Mouse (Mus musculus) myocyte (in vitro differentiated cells): Measurements from ENCODE around the gene Sult1a1. TPM values are rescaled to one million over a fixed set of nuclear protein-coding genes. Genes with fewer than 3 reads are reported as not detected.

Experiments
- H3K27me3 ChIP-seq: one replicate; pipeline ENCODE4 v1.6.1; 2011; ENCODE audit not compliant: control insufficient read depth, insufficient read depth, insufficient read length
- H3K36me3 ChIP-seq: one replicate; pipeline ENCODE4 v1.6.1; 2011; ENCODE audit not compliant: control insufficient read depth, insufficient read depth
- H3K4me2 ChIP-seq: one replicate; pipeline ENCODE4 v1.6.1; 2011; ENCODE audit warnings: low read depth, control low read depth
- H3K4me3 ChIP-seq: one replicate; pipeline ENCODE4 v1.5.1; 2011; ENCODE audit warnings: mild to moderate bottlenecking, control low read depth, moderate library complexity
- H3K79me2 ChIP-seq: one replicate; pipeline ENCODE4 v1.6.1; 2011; ENCODE audit not compliant: control insufficient read depth, insufficient read depth
- H3ac ChIP-seq: one replicate; pipeline ENCODE4 v1.6.1; 2011; ENCODE audit not compliant: control insufficient read depth, insufficient read length
- CEBPB ChIP-seq: IDR thresholded peaks from 2 replicates; pipeline ENCODE4 v1.6.1; 2011; ENCODE audit warnings: mild to moderate bottlenecking, moderate library complexity; ENCODE audit not compliant: poor library complexity, insufficient read depth, severe bottlenecking
- E2F4 ChIP-seq: IDR thresholded peaks from one replicate; pipeline ENCODE4 v1.6.1; 2011; ENCODE audit warnings: mild to moderate bottlenecking, control low read depth, moderate library complexity; ENCODE audit not compliant: insufficient read depth
- MAX ChIP-seq: IDR thresholded peaks from one replicate; pipeline ENCODE4 v1.6.1; 2011; ENCODE audit warnings: low read depth, mild to moderate bottlenecking, control low read depth
- MYOD1 ChIP-seq, 3 experiments: IDR thresholded peaks; one replicate each; pipeline ENCODE4 v1.6.1; 2011; ENCODE audit warnings: control low read depth in 2 of 3, low read depth in 2 of 3, mild to moderate bottlenecking in 2 of 3, moderate library complexity in 1 of 3; ENCODE audit not compliant: insufficient read length in 2 of 3, control insufficient read depth in 1 of 3
- MYOG ChIP-seq, 3 experiments: IDR thresholded peaks; one replicate each; pipeline ENCODE4 v1.6.1; 2011; ENCODE audit warnings: control low read depth in 2 of 3, low read depth in 2 of 3, mild to moderate bottlenecking in 2 of 3; ENCODE audit not compliant: insufficient read length in 2 of 3, control insufficient read depth in 1 of 3, insufficient read depth in 1 of 3
- POLR2A ChIP-seq: IDR thresholded peaks from one replicate; pipeline ENCODE4 v1.6.1; 2011; ENCODE audit warnings: low read depth, mild to moderate bottlenecking, control low read depth, moderate library complexity; ENCODE audit not compliant: insufficient read length
- POLR2AphosphoS2 ChIP-seq: IDR thresholded peaks from one replicate; pipeline ENCODE4 v1.6.1; 2011; ENCODE audit warnings: low read depth, control low read depth; ENCODE audit not compliant: insufficient read length
- REST ChIP-seq: IDR thresholded peaks from one replicate; pipeline ENCODE4 v1.6.1; 2011; ENCODE audit warnings: mild to moderate bottlenecking, control low read depth, moderate library complexity; ENCODE audit not compliant: insufficient read depth, insufficient read length
- SRF ChIP-seq: IDR thresholded peaks from one replicate; pipeline ENCODE4 v1.6.1; 2011; ENCODE audit warnings: low read depth; ENCODE audit not compliant: control insufficient read depth, insufficient read length
- TCF12 ChIP-seq: IDR thresholded peaks from one replicate; pipeline ENCODE4 v1.6.1; 2011; ENCODE audit warnings: mild to moderate bottlenecking, control low read depth; ENCODE audit not compliant: poor library complexity, insufficient read depth, severe bottlenecking
- TCF3 ChIP-seq: IDR thresholded peaks from one replicate; pipeline ENCODE4 v1.6.1; 2011; ENCODE audit warnings: low read depth, control low read depth; ENCODE audit not compliant: insufficient read length
- USF1 ChIP-seq: IDR thresholded peaks from one replicate; pipeline ENCODE4 v1.6.1; 2011; ENCODE audit warnings: low read depth, mild to moderate bottlenecking, control low read depth, moderate library complexity
- polyA plus RNA-seq: library from polyadenylated mRNA; unstranded; fragments of >200 nt; fragmentation: generic; extraction: Trizol; gene quantifications from one replicate; pipeline ENCODE4 v1.2.1, GENCODE M21; 2012; ENCODE audit warnings: missing spikeins

Gene Sult1a1
- polyA plus RNA-seq, 1 experiment = not detected

DNA sequence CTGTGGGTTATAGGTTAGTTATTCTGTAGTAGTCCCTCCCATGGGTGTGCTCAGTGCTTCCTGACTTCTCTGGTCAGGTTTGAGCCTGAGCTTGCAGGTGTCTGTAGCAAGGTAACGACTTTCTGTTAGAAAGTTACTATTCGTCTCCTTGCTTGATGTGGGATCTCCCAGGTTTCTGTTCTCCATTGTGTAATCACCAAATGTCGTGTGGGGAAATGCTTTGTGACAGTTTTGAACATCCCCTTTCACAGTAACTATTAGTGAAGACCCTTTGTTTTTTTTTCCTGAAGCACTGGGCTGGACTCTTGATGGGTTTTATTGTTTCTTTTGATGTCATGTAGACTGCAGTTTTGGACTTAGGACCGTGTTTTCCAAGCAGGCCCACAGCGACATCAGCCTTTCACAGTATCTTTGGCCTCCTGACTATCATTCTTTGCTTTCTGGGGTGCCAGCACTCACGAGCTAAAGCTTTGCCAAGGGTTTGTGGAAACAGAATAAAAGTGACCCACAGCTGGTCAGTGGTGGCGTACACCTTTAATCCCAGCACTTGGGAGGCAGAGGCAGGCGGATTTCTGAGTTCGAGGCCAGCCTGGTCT is 8.6 kb downstream of the Sult1a1 start:
- H3ac ChIP-seq = no peak overlapping the region
- TF ChIP-seq MYOG (IDR thresholded peaks at IDR 0.05; ENCODE audit: control insufficient read depth in 1 of 3, insufficient read depth in 1 of 3, insufficient read length in 2 of 3, low read depth in 2 of 3) = no peak
- no peak for TF ChIP-seq USF1
- no peak for TF ChIP-seq TCF12
- TF ChIP-seq TCF3 = no peak
- TF ChIP-seq POLR2A = no peak
- TF ChIP-seq CEBPB = no peak
- TF ChIP-seq REST = no peak
- TF ChIP-seq MYOD1 (IDR thresholded peaks at IDR 0.05; ENCODE audit: control insufficient read depth in 1 of 3, insufficient read length in 2 of 3, low read depth in 2 of 3) = no peak
- no peak for TF ChIP-seq MAX
- TF ChIP-seq SRF = no peak
- no peaks in the 10 kb centered on the region for H3K27me3 ChIP-seq
- H3K79me2 ChIP-seq = no peaks in the 10 kb centered on the region
- H3K4me2 ChIP-seq = no peak overlapping the region
- no peaks in the 10 kb centered on the region for H3K36me3 ChIP-seq
- no peak overlapping the region for H3K4me3 ChIP-seq

DNA sequence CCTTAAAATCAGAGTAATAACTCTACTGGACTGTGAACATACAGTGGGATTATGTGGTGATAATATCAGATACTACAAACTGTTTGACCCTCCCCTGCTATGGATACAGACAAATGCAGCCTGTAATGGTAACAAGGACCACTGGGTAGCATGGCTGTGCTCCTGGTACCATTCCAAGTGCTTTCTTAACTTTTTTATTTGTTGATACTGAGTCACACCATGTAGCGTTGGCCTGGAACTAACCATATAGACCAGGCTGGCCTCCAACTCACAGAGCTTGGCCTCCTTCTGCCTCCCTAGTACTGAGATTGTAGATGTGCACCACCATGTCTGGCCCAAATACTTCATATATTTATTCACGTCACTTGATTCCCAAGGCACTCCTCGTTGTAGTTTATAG is 11.0 kb downstream of the Sult1a1 start:
- no peak overlapping the region for H3K4me3 ChIP-seq
- no peak overlapping the region for H3ac ChIP-seq
- TF ChIP-seq MYOD1 (IDR thresholded peaks at IDR 0.05; ENCODE audit: control insufficient read depth in 1 of 3, insufficient read length in 2 of 3, low read depth in 2 of 3) = no peak
- TF ChIP-seq MAX = no peak
- TF ChIP-seq USF1 = no peak
- TF ChIP-seq CEBPB = no peak
- no peak for TF ChIP-seq SRF
- no peak for TF ChIP-seq TCF3
- no peak for TF ChIP-seq E2F4
- no peak for TF ChIP-seq POLR2AphosphoS2
- no peak for TF ChIP-seq POLR2A
- no peak for TF ChIP-seq TCF12
- no peaks in the 10 kb centered on the region for H3K36me3 ChIP-seq
- no peaks in the 10 kb centered on the region for H3K27me3 ChIP-seq
- no peak overlapping the region for H3K4me2 ChIP-seq
- H3K79me2 ChIP-seq = no peaks in the 10 kb centered on the region

DNA sequence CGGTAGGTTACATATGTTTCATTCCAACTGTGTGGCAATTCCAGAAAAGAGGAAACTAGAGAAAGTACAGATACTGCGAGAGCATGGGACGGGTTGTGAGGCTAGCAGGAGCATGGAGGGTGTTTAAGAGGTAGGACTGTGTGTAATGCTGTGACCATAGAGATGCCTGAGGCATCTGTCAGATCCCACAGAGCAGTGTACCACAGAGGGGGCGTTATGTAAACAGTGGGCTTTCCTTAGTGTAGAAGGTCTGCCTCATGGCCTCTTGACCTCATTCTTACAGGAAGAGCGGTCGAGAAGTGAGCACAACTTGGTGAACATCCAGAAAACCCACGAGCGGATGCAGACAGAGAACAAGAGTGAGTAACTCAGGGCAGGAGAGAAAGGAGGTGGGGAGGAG is 12.6 kb downstream of the Sult1a1 start:
- no peaks in the 10 kb centered on the region for H3K36me3 ChIP-seq
- no peak overlapping the region for H3ac ChIP-seq
- no peak for TF ChIP-seq MYOD1 (IDR thresholded peaks at IDR 0.05; ENCODE audit: control insufficient read depth in 1 of 3, insufficient read length in 2 of 3, low read depth in 2 of 3)
- TF ChIP-seq REST = no peak
- TF ChIP-seq TCF12 = no peak
- no peak for TF ChIP-seq E2F4
- TF ChIP-seq USF1 = no peak
- H3K4me3 ChIP-seq = no peak overlapping the region
- H3K4me2 ChIP-seq = no peak overlapping the region
- no peaks in the 10 kb centered on the region for H3K27me3 ChIP-seq
- H3K79me2 ChIP-seq = no peaks in the 10 kb centered on the region

DNA sequence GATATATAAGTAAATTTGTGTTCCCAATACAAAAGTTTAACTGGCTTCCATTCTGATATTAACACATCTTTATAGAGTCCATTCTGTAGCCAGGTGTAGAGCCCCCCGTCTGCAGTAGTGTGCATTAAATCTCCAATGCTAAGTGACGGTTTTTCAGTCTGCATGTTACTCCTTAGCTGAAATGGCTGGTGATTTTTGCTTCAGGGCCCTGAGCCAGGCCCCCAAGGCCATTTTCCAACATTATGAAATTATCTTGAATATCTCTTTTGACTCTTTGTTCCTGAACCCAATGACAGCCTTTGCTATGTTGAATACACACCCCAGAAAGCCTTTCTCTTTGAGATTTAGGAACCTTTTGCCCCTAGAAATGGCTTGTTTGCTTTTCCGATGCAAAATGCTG is 16.5 kb downstream of the Sult1a1 start:
- Histone ChIP-seq H3K79me2 (no peaks in the 10 kb centered on the region), H3K4me2 (no peak overlapping the region), H3K36me3 (no peaks in the 10 kb centered on the region), H3K27me3 (no peaks in the 10 kb centered on the region), H3ac (no peak overlapping the region), H3K4me3 (no peak overlapping the region)
- TF ChIP-seq E2F4 = no peak
- no peak for TF ChIP-seq MYOG (IDR thresholded peaks at IDR 0.05; ENCODE audit: control insufficient read depth in 1 of 3, insufficient read depth in 1 of 3, insufficient read length in 2 of 3, low read depth in 2 of 3)
- TF ChIP-seq CEBPB = no peak
- no peak for TF ChIP-seq MAX
- no peak for TF ChIP-seq USF1
- no peak for TF ChIP-seq POLR2AphosphoS2
- no peak for TF ChIP-seq MYOD1 (IDR thresholded peaks at IDR 0.05; ENCODE audit: control insufficient read depth in 1 of 3, insufficient read length in 2 of 3, low read depth in 2 of 3)
- no peak for TF ChIP-seq POLR2A
- TF ChIP-seq TCF3 = no peak
- no peak for TF ChIP-seq REST
- TF ChIP-seq SRF = no peak
- TF ChIP-seq TCF12 = no peak

DNA sequence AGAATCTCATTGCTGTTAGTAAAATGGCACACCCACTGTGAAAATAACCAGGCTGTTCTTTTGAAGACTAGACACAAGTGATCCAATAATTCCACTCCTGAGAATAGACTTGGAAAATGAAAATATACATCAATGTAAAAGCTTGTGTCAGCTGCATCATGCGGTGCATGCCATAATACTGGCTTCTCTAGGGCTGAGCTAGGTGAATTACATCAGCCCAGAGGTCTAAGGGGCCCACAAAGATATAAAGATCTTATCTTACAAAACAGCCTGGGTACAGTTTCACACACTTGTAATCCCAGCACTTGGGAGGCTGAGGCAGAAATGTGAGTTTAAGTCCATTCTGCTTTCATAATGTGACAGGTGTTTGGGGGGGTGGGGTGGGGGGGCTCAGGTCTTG is 18.7 kb downstream of the Sult1a1 start:
- TF ChIP-seq MYOG (IDR thresholded peaks at IDR 0.05; ENCODE audit: control insufficient read depth in 1 of 3, insufficient read depth in 1 of 3, insufficient read length in 2 of 3, low read depth in 2 of 3) (no peak), TCF12 (no peak), POLR2AphosphoS2 (no peak), CEBPB (no peak), MAX (no peak), USF1 (no peak), POLR2A (no peak), MYOD1 (IDR thresholded peaks at IDR 0.05; ENCODE audit: control insufficient read depth in 1 of 3, insufficient read length in 2 of 3, low read depth in 2 of 3) (no peak), TCF3 (no peak), E2F4 (no peak), REST (no peak)
- Histone ChIP-seq H3K27me3 (no peaks in the 10 kb centered on the region), H3ac (no peak overlapping the region)

More for the DNA sequence above, 18.7 kb downstream of the Sult1a1 start:
- H3K36me3 ChIP-seq = no peaks in the 10 kb centered on the region
- peaks cover 5% of the 10 kb centered on the region for H3K79me2 ChIP-seq
- no peak overlapping the region for H3K4me2 ChIP-seq
- no peak overlapping the region for H3K4me3 ChIP-seq
